Mouse (Mus musculus) ES-E14 (cell line): ENCODE results near the gene Wdr18. TPM values are rescaled to one million over a fixed set of nuclear protein-coding genes. Genes with fewer than 3 reads are reported as not detected.
A peak's percentile ranks its signal among the peaks of the same experiment; 100 is the strongest.

Source experiments
- DNase-seq: peaks from one replicate; pipeline ENCODE4 v3.0.0-alpha.2; 2013; ENCODE audit warnings: low read depth, low spot score
- H3K27ac ChIP-seq: 2 replicates; pipeline ENCODE4 v1.5.1; 2012; ENCODE audit warnings: low read depth, mild to moderate bottlenecking, low read length, moderate library complexity, mixed read lengths; ENCODE audit not compliant: poor library complexity, insufficient read depth, severe bottlenecking
- H3K36me3 ChIP-seq: 2 replicates; pipeline ENCODE4 v1.6.1; 2012; ENCODE audit warnings: mild to moderate bottlenecking, low read length, moderate library complexity, mixed read lengths; ENCODE audit not compliant: control insufficient read depth, poor library complexity, insufficient read depth, severe bottlenecking
- H3K4me1 ChIP-seq, 2 experiments: fragments of 150-350 bp in 1 of 2; sonication (generic) in 1 of 2; 2 replicates each; pipeline ENCODE4 v1.6.1; 2012; ENCODE audit warnings: low read length in 2 of 2, mild to moderate bottlenecking in 1 of 2, mixed read lengths in 1 of 2; ENCODE audit not compliant: control insufficient read depth in 2 of 2, insufficient read depth in 2 of 2, poor library complexity in 1 of 2
- H3K4me3 ChIP-seq, 2 experiments: fragments of 150-350 bp in 1 of 2; sonication (generic) in 1 of 2; 2 replicates each; pipeline ENCODE4 v1.5.1; 2012; ENCODE audit warnings: low read length in 2 of 2, low read depth in 1 of 2, mild to moderate bottlenecking in 1 of 2, mixed read lengths in 1 of 2; ENCODE audit not compliant: insufficient read depth in 1 of 2, poor library complexity in 1 of 2, severe bottlenecking in 1 of 2
- H3K9ac ChIP-seq: 2 replicates; pipeline ENCODE4 v1.6.1; 2012; ENCODE audit warnings: low read depth, mild to moderate bottlenecking, low read length, mixed read lengths; ENCODE audit not compliant: poor library complexity, insufficient read depth, severe bottlenecking
- H3K9me3 ChIP-seq: fragments of 150-350 bp; sonication (generic); 2 replicates; pipeline ENCODE4 v1.6.1; 2012; ENCODE audit warnings: low read depth, mild to moderate bottlenecking, low read length; ENCODE audit not compliant: control insufficient read depth, insufficient read depth
- CHD2 ChIP-seq: IDR thresholded peaks from 2 replicates; pipeline ENCODE4 v1.6.1; 2014; ENCODE audit warnings: mild to moderate bottlenecking, low read depth, low read length, inconsistent platforms
- HCFC1 ChIP-seq: IDR thresholded peaks from 2 replicates; pipeline ENCODE4 v1.6.1; 2012; ENCODE audit warnings: low read length, inconsistent platforms, borderline replicate concordance; ENCODE audit not compliant: insufficient read depth
- MAFK ChIP-seq: IDR thresholded peaks from 2 replicates; pipeline ENCODE4 v1.6.1; 2014; ENCODE audit warnings: mild to moderate bottlenecking, low read depth, low read length, inconsistent platforms; ENCODE audit not compliant: insufficient read depth
- ZC3H11A ChIP-seq: IDR thresholded peaks from 2 replicates; pipeline ENCODE4 v1.6.1; 2012; ENCODE audit warnings: low read depth, mild to moderate bottlenecking, inconsistent platforms, low read length, borderline replicate concordance
- ZNF384 ChIP-seq: IDR thresholded peaks from 2 replicates; pipeline ENCODE4 v1.6.1; 2012; ENCODE audit warnings: low read depth, low read length, inconsistent platforms
- in situ Hi-C, 2 experiments: fragments of 600-800 bp; cut with MboI; formaldehyde crosslinking; loops; one replicate each; pipeline ENCODE4 v1.15.1; 2025; ENCODE audit warnings: low sequenced_read_pairs in 2 of 2, inconsistent platforms in 1 of 2; ENCODE audit not compliant: unreplicated experiment in 2 of 2
- total RNA-seq: library from RNA; depleted of rRNA; stranded (reverse); fragments of 300-350 nt; gene quantifications from 2 replicates; pipeline ENCODE4 v1.2.3, GENCODE M21; 2012

Gene Wdr18
- total RNA-seq, 1 experiment, result 155 TPM

- H3K9me3 ChIP-seq, result no peaks in the 10 kb centered on the region
- H3K36me3 ChIP-seq, result no peaks in the 10 kb centered on the region
- no peak overlapping the region for H3K27ac ChIP-seq
- H3K4me1 ChIP-seq, result peaks cover 3 to 20% of the 10 kb centered on the region in 2 experiments; a peak in 2 of 4 replicates
- peak overlapping the region; percentile 25 to 56; a peak in 3 of 4 replicates for H3K4me3 ChIP-seq
- TF ChIP-seq ZC3H11A (no peak), ZNF384 (no peak), HCFC1 (no peak), MAFK (no peak), CHD2 (no peak)
- in situ Hi-C loops, result no loop called here
- H3K9ac ChIP-seq, result peak overlapping the region; percentile 45
- DNase-seq, result no peak
These were observed 38.4 kb upstream of the Wdr18 start for GRCm38 (mm10) chr10:79921572-79921971.

GRCm38 (mm10) chr10:79924998-79925784 lies 34.8 kb upstream of the Wdr18 start:
- no peak for TF ChIP-seq ZNF384
- peak; percentile 96 for TF ChIP-seq ZC3H11A
- no peak for TF ChIP-seq MAFK
- no peak for TF ChIP-seq CHD2
- TF ChIP-seq HCFC1, result peak; percentile 69; the same call in 1 of the 2 replicates
- H3K4me1 ChIP-seq, result peaks cover 3 to 16% of the 10 kb centered on the region in 2 experiments; a peak in 2 of 4 replicates
- DNase-seq, result peak; percentile 78
- no peak overlapping the region for H3K27ac ChIP-seq
- no peaks in the 10 kb centered on the region for H3K36me3 ChIP-seq
- in situ Hi-C loops, result no loop called here
- H3K4me3 ChIP-seq, result no peak overlapping the region
- H3K9me3 ChIP-seq, result no peaks in the 10 kb centered on the region
- no peak overlapping the region for H3K9ac ChIP-seq

GRCm38 (mm10) chr10:79925785-79926490 lies 34.0 kb upstream of the Wdr18 start:
- Histone ChIP-seq H3K4me1 (peaks cover 0 to 9% of the 10 kb centered on the region in 2 experiments; a peak in 2 of 4 replicates), H3K36me3 (no peaks in the 10 kb centered on the region), H3K4me3 (peak overlapping the region; percentile 81 to 96), H3K27ac (no peak overlapping the region), H3K9ac (peak overlapping the region; percentile 77), H3K9me3 (no peaks in the 10 kb centered on the region)
- in situ Hi-C loops, result no loop called here
- TF ChIP-seq CHD2 (no peak), HCFC1 (no peak), ZNF384 (no peak), MAFK (no peak), ZC3H11A (no peak)
- DNase-seq, result no peak

GRCm38 (mm10) chr10:79926491-79927323 lies 33.2 kb upstream of the Wdr18 start, which contains the start of gene Arid3a:
Gene Arid3a, plus strand, starts transcription at chr10:79927043.
- Histone ChIP-seq H3K9ac (peak within 1 kb of the TSS; percentile 82), H3K27ac (peak within 1 kb of the TSS; percentile 36; the same call in 1 of the 2 replicates), H3K4me3 (peak within 1 kb of the TSS; percentile 81 to 96), H3K36me3 (no peaks in the 10 kb centered on the region), H3K4me1 (peaks cover 0 to 6% of the 10 kb centered on the region in 2 experiments; a peak in 2 of 4 replicates), H3K9me3 (no peaks in the 10 kb centered on the region)
- in situ Hi-C loops, result no loop called here
- TF ChIP-seq ZNF384 (no peak), CHD2 (peak; percentile 94), HCFC1 (peak; percentile 71; the same call in 1 of the 2 replicates)
- peak; percentile 83 for DNase-seq
